Mouse (Mus musculus) urinary bladder, postnatal 14 days (tissue): ENCODE data around the gene Rab3il1.

Experiments used
- DNase-seq: peaks from one replicate; pipeline ENCODE4 v3.0.0; 2021; ENCODE audit warnings: low spot score

Gene Rab3il1

GRCm38 (mm10) chr19:10041388-10042148, 40.1 kb downstream of the Rab3il1 start, which contains the start of gene Fads3:
TSS of gene Fads3 (plus strand) at chr19:10041569.
- DNase-seq: peak; percentile 84

- no peak for DNase-seq
Measured at GRCm38 (mm10) chr19:10042232-10042631, 40.8 kb downstream of the Rab3il1 start.

- no peak for DNase-seq
Measured at GRCm38 (mm10) chr19:10042816-10043215, 41.3 kb downstream of the Rab3il1 start.

GRCm38 (mm10) chr19:10043643-10044042, 42.2 kb downstream of the Rab3il1 start:
- DNase-seq: peak; percentile 33

- DNase-seq: no peak
Measured at GRCm38 (mm10) chr19:10045707-10046106, 44.2 kb downstream of the Rab3il1 start.

GRCm38 (mm10) chr19:10046346-10046745, 44.9 kb downstream of the Rab3il1 start:
- DNase-seq: no peak

GRCm38 (mm10) chr19:10046983-10047382, 45.5 kb downstream of the Rab3il1 start:
- DNase-seq: no peak

- DNase-seq: no peak
Measured at GRCm38 (mm10) chr19:10049533-10049932, 48.1 kb downstream of the Rab3il1 start.

GRCm38 (mm10) chr19:10050438-10050837, 49.0 kb downstream of the Rab3il1 start:
- no peak for DNase-seq

- no peak for DNase-seq
Measured at GRCm38 (mm10) chr19:10052698-10053097, 51.2 kb downstream of the Rab3il1 start.

- peak; percentile 44 for DNase-seq
Measured at GRCm38 (mm10) chr19:10053692-10054260, 52.3 kb downstream of the Rab3il1 start.

GRCm38 (mm10) chr19:10054361-10055075, 53.0 kb downstream of the Rab3il1 start:
- DNase-seq: no peak

GRCm38 (mm10) chr19:10055261-10055660, 53.8 kb downstream of the Rab3il1 start:
- no peak for DNase-seq

GRCm38 (mm10) chr19:10055783-10056660, 54.6 kb downstream of the Rab3il1 start:
- DNase-seq: no peak

- no peak for DNase-seq
Measured at GRCm38 (mm10) chr19:10056686-10057085, 55.2 kb downstream of the Rab3il1 start.

GRCm38 (mm10) chr19:10057486-10058351, 56.2 kb downstream of the Rab3il1 start:
- no peak for DNase-seq

GRCm38 (mm10) chr19:10058352-10058825, 56.9 kb downstream of the Rab3il1 start:
- no peak for DNase-seq

- no peak for DNase-seq
Measured at GRCm38 (mm10) chr19:10058876-10059427, 57.5 kb downstream of the Rab3il1 start.

- peak; percentile 78 for DNase-seq
Measured at GRCm38 (mm10) chr19:10059911-10060567, 58.6 kb downstream of the Rab3il1 start.
